Mouse (Mus musculus) kidney, postnatal 25 days (tissue): ENCODE results near the gene Spock2.

Experiments
- DNase-seq, 2 experiments: peaks; one replicate each; pipeline ENCODE4 v3.0.0; 2021; ENCODE audit warnings: mixed read lengths in 2 of 2

Spock2 gene

DNA sequence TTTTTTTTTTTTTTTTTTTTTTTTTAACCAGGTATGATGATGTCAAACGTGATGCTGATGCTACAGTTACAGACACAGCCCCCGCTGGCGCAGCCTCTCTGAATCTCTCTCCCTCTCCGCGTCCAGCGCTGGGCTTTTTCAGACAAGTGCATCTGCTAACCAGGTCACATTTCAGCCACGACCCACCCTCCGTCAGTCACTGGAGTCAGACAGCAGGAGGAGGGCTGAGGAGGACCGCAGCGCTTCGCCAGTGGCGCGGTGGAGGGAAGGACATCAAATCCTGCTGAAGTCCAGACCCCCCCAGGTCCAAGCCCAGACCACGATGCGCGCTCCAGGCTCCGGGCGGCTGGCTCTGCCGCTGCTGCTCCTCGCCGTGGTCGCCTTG is at the start of gene Spock2:
Gene Spock2 (plus strand): TSS at position 74 of the 385 bp plus-strand sequence.
- DNase-seq = no peak

DNA sequence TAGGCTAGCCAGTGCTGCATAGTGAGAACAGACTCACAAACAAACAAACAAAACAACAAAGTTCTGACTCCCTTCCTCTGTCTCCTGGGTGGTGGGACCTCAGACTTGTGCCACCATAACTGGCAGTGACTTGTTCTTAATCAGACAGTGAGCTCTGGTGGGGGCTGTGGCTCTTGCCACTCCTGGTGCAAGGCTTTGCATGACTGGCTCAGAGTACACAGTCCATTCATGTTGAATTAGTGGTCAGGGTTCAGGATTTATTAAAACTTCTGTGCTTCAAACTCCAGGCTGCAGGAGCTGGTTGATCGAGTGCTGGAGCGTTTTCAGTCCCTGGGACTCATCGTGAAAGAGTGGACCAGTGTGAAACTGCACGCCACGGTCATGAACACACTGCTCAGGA is 43.8 kb upstream of the Spock2 start:
- DNase-seq = peak; percentile 46 to 67

DNA sequence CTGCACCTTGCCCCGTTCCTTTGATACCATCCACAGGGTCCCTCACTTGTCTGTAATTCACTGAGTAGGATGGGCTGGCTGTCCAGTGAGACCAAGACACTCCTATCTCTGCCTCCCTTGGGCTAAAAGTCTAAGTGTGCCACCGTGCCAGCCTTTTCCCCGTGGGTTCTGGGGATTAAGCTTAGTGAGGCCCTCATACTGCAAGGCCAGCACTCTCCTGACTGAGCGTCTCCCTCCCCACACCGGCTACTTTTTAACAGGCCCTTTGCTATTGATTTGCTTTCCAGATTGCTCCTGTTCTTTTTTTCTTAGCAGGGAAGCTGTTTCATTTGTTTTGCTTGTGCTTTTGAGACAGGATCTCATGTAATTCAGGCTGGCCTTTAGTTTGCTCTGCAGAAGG is 43.1 kb upstream of the Spock2 start:
- DNase-seq = peak; percentile 36 to 56

DNA sequence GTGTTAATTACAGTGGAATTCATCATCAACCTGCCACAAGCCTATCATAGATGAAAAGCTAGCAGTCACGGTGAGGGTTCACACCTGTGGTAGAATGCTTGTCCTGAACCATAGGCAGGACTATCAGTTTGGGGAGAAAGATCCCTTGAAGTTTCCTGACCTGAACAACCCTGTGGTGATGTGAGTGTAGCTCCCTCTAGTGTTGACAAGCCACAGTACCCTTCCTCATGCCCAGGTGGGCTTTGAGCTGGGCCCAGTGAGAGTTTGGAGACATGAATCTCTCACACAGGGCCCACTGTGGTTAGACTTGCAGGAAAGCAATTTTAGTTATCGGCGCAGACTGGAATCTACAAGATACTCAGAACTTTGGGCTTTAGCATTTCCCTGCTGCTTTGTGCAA is 39.5 kb upstream of the Spock2 start:
- DNase-seq = peak; percentile 56 to 58

DNA sequence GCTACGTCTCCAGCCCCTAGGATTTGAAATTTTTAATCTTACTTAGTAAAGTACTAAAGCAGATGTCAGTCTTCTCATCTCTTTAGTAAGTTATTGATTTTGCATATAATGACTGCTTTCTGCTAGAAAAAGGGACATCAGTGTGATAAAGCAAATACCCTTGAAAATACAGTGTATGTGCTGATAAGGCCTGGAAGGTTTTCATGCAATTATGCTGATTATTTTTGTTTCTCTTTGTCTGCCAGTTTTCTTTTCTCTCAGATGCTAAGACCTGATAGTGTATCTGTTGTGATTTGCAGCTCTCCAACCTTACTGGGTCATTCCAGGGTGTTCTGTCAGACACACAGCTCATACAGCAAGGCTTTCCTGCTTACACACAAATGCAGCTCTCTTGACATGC is 30.9 kb upstream of the Spock2 start:
- DNase-seq = no peak

DNA sequence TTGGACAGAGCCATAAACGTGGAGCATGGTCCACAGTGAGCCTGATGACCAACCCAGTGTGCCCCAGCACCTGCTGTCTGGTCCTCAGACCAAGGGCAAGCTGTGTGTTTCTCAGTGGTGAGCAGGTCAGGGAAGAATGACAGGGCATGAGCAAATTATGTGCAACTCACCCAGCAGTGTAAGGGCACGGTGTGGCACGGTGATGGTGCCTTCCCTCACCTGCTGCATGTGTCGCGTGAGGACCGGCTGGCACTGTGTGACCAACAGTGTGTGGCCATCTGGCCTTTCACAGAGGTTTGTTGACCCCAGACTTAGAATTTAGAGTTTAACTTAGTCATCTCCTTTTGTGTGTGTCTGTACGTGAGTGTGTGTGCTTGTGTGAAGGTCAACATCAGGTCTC is 28.8 kb upstream of the Spock2 start:
- DNase-seq = no peak

DNA sequence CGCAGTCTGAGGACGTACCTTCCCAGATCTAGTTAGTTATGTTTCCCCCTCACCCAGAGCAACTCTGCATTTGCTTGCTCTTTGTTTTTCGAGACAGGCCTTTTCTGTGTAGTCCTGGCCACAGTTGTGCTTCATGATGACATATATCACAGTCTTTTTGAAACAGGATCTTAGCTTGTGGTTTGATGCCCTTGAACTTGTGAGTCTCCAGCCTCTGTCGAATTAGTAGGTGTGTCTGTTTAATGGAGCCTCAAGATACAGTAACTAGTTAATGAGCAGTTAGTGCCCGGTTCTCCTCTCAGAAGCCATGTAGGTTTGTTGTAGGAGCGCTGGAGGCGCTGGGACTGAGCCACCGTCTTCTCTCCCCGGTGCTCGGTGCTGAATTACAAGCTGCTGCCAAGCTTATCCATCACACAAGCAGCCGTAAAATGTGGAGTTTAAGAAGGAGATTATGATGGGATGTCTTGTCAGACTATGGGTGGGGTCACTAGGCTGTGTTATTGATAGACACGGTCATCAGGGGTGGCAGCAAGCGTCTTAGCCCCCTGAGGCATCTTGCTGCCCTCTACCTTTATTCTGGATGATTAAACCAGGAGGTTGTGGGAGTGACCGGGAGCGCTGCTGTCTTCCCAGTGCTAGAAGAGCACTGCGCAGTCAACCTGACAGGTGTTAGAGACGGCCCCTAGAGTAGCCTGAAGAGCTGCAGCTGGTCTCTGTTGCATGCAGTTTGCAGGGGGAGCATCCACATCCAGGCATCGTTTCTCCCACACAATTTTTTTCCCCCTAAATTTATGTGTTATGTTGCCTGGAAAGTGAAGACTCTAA is 28.1 kb upstream of the Spock2 start:
- DNase-seq = no peak

DNA sequence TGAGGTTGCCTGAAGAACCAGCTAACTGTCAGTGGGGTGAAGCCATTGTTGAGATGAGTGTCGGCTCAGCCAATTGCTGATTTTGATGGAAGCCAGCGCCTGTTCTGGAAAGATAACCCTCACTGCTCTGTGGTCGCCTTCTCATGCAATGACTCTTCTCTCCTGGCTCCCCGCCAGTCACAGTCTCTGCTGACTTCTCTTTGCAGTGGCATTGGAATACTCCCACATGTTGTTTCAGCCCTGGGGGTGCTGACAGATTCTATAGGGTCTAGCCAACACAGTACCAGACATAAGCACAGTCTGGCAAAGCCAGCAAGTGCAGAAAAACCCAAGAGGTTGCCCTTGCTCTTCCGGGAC is 27.5 kb upstream of the Spock2 start:
- peak; percentile 49 to 52 for DNase-seq

DNA sequence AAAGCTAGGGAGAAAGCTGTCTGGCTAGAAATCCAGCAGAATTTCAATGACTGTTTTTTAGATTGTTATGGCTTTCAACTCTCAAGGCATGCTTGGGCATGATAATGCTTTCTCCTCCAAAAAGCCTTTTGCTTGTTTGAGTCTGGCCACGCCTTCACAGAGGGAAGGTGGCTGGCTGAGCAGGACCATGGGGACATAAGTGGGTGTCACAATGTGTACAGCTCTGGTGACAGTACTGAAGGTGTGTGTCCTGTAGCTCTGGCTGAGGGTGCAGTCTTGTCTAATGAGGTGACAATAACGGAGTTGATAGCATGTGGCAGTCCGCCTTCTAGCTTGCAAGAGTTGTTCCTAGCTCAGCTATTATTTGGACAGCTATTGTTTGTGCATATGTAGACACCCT is 25.8 kb upstream of the Spock2 start:
- no peak for DNase-seq

DNA sequence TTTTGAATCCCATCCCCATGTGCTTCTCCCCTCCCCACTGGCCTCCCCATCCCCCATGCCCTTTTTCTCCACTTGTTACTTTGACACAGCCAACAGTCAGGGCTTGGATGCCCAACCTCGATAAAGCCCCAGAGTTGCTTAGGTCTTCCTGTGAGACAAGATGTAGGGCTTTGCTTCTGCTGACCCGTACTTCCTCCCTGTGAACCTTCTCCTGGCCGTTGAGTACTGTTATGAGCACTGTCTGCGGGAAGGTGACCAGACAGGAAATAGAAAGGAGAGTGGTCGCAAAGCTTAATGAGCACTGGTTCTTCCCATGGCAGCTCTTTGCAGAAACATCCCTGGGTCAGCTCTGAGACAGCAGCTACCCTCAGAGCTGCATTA is 25.4 kb upstream of the Spock2 start:
- no peak for DNase-seq

DNA sequence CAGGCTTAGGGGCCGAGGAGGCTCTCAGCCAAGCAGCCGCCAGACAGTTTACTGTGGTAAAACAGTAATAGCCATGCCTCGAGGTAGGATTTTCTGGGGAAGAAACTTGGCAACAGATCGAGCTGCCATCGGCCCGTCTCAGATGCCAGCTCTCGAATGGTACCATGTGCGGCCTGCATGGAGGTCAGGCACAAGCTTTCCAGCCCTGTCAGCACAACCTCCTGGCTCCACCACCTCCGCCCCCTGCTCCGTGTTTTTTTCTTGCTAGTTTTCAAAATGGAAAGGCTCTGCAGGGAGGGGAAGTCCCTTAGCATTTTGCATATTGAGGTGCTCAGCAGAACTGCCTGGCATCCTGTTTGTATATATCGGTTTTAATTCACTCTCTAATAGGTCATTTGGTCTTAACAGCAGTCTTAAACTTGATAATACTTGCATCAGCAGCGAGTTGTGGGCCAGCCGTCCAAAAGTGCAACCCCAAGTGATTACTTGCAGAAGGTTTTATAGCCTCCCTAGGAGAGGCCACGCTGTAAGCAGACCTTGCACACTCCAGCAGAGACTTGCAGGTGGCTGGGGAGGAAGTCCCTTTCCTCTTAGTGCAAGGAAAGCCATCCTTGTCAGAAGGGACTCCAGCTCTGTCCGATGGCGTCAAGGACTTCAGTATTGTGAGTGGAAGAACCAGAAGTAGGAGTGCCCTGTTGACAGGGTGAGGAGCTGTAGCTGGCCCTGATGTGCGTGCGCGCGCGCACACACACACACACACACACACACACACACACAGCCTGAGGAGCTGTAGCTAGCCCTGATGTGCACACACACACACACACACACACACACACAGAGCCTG is 24.8 kb upstream of the Spock2 start:
- DNase-seq = peak; percentile 66 to 80

DNA sequence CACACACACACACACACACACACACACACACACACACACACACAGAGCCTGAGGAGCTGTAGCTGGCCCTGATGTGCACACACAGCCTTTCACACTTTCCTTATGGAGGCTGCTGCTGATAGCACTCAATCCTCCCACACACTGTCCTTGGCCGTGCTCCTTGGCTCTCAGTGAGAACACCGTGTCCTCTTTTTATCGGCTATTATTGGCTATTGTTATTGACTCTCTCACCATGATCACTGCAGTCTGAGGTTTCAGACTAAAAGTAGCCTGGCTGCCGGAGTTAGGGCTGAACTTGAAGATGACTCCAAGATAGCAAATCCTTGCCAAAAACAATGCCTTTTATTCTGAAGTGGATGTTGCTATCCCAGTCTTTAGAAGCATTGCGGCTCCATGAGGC is 24.1 kb upstream of the Spock2 start:
- peak; percentile 13 to 57 for DNase-seq

DNA sequence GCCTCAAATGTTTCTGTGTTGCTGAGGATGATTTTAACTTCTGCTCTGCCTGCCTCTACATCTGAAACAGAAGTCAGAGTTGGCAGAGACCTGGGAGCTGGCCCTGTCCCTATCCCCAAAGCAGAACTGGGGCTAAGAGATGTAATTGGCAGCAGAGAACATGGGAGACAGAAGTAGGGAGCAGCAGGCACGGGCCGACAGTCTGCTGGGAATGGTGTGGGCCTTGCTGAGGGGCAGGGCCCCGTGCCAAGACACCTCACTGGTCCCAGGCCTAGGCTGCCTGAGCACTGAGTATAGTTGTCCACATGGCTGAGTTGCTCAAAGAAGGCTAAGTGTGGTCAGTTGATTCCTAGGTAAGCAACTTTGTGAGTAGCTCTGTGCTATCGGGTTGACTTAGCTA is 22.0 kb upstream of the Spock2 start:
- DNase-seq = peak in 1 of 2 experiments; percentile 9

DNA sequence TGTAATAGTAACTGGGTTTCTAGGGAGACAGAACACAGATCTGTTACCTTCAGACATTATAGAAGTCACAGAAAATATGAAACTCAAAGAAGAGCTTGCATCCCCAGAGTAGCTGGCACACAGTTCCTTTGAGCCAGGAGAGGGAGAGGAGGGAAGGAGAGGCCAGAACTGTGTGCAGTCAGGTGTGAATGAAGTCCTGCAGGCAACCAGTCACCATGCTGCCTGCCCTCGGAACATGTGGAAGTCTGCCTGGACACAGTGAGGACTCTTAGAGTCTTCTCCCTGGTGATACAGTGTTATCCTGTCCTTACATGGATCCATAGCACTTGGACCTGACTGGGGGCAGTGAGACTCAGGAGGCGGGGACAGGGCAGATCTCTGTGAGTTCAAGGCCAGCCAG is 13.7 kb upstream of the Spock2 start:
- DNase-seq = no peak

DNA sequence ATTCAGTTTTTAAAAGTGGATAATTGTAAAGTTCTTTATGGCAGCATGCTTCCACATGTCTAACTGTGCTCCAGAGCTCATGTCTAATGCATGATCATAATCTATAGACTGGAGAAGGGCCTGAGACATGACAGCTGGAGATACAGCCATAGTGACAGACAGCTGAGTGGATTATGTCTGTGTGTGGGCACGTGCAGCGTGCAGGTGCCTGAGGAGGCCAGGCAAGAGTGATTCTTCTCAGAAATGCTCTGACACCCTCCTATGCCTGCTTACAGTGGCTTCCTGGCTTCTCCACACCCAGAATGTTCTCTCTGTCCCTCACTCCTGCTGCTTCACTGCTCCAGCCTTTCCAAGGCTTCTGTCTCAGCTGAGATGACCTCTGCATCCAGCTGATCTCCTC is 12.3 kb upstream of the Spock2 start:
- DNase-seq = no peak

DNA sequence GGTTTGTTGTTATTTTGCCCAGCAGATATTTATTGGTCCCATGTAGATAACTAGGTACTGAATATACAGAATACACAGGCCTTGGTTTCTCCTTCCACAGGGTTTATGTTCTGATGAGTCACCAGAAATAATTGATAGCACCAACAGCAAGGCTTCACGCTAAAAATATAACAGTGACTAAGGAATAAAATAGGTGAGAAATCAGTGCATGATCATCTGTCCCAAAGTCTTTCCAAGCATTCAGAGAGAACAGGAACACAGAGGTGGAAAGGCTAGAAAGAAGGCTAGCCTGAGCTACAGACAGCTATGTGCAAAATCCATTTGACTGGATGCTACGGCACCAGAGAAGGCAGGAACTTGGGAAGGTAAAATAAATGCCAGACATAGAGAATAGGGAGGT is 10.5 kb upstream of the Spock2 start:
- DNase-seq = no peak

DNA sequence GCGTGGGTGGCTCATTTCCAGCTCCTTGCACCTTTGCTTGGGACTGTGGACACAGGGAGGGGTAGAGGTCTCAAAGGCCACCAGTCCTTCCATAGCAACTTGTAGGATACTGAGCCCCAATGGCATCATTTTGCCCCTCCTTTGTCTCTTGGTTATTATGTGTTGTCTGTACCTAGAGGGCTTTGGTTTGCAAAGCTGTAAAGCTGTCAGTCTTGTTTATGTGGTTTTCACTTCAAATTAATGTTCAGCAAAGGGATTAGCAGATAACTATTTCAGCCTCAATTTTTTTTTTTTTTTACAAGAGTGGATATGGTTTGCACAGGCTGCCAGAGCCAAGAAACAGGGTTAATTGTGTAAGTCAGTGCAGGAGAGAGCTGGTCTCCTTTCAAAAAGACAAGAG is 9.7 kb upstream of the Spock2 start:
- no peak for DNase-seq

DNA sequence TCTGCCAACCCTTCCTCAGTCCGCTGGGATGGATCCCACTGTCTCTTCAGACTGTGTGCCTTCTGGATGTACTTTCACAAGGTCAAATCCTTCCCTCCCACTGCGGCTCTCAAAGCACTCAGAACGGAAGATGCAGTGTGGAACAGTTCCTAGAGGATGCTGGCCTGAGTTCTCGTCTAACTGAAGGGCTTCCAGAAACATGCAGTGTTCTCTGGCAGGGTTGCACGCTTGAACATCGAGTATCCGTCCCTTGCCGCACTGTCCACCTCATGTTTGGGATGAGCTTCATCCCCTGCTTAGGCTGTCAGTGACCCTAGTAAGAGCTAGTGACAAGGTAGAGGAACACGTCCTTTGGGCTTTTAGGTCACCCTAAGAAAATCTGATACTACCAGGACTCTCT is 8.9 kb upstream of the Spock2 start:
- DNase-seq = no peak

DNA sequence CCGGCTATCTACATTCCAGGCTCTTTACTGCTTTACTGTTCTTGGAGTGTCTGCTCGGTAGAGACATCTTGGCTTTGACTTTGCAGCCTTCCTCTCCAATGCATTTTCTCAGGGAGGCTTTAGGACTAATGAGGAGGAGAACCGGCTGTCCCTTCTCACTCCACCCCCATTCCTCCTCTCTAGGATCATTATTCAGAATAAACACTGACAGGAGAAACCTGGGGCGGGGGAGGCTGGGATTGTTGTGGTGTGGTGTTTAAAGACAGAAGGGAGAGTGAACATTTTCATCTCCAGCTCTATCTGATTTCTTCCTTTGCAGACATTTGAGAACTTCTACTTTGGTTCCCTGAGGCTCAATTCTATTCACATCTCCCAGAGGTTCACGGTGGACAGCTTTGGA is 8.2 kb upstream of the Spock2 start:
- no peak for DNase-seq

DNA sequence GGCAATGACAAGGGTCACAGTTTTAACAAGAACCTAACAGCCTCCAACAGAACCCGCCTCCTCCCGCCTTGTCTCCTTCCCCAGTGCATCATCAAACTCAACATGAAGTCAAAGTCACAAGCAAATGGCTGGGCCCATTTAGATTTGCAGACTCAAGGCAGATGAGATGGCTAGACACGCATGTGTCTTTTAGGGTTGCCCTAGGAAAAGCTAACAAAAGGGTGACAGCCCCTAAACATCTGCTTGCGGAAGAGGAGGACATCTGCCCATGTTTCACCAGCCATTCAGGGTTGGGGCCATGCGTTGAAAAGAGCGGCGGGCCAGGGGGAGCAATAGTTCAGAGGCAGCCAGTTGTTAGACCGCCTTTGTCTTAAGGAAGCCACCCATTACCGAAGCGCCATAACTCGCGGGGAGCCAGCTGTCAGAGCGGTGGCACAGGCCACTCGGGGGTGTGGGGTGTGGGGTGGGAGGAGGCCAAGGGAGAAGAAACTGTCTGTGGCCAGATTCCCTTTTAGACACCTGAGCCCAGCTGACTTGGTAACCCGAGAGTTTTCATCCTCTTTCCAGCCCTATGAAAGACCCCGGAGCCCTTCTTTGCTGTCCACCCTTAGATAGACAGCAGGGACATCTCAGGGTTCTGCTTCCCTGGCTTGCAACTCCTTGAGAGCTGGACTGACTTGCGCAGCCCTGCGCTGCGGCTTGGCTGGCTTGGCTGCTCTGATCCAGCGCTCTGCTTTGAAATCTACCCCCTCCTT is 451 bp upstream of the Spock2 start:
- no peak for DNase-seq

DNA sequence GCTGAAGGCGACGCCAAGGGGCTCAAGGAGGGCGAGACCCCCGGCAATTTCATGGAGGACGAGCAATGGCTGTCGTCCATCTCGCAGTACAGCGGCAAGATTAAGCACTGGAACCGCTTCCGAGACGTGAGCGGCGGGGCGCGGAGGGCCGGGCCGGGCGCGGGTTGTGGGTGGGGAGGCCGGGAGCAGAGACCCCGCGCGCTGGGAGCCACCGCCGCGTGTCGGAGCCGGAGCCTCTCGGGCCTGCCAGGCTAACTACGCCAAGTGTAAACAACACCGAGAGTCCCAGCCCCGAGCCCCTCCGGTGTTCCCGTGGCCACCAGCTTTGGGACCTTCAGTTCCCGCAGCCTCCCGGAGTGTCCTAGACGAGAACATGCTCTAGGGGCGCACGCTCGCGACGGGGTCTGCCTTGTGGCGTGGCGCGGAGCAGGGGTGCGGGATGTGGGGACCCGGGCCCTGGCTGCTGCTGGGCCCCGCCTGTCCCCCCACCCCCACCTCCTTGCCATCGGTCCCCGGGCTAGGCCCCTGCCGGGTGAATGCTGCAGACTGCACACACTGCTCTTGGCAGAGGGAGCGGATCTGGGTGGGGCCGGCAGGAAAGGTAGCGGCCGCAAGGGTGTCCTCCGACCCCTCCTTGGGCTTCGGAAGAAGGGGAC is 640 bp downstream of the Spock2 start:
- peak; percentile 14 to 59 for DNase-seq

DNA sequence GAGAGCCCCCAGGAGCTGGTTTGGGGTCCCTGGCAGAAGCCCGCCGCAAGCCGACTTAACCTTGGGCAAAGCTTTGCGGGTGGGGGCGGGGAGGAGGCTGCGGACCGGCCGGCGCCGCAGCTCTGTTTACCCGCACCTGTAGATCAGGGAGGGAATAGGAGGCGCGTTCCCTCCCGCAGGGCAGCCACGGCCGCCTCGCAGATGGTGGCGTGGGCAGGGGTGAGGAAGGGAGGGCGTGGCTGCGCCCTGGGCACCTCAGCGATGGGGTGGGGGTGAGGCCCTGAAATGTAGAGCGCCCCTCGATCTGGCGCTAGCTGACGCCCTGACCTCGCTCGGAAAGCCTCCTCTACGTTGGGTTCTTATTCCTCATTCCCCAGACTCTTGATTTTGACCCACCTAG is 1.4 kb downstream of the Spock2 start:
- DNase-seq = no peak
